Mouse (Mus musculus) cerebellum, adult 2 months (tissue): ENCODE results near the gene Jph4. TPM values are rescaled to one million over a fixed set of nuclear protein-coding genes. Genes with fewer than 3 reads are reported as not detected.

Experiments used
- DNase-seq, 2 experiments: peaks; one replicate each; pipeline ENCODE4 v3.0.0; 2021
- H3K27ac ChIP-seq: fragments of 200-500 bp; 2 replicates; pipeline ENCODE4 v1.5.1; 2012; ENCODE audit warnings: low read length, control low read depth, inconsistent platforms; ENCODE audit not compliant: insufficient read depth
- H3K27me3 ChIP-seq: fragments of 200-500 bp; 2 replicates; pipeline ENCODE4 v1.6.1; 2012; ENCODE audit warnings: inconsistent platforms, mild to moderate bottlenecking, low read length, moderate library complexity; ENCODE audit not compliant: control insufficient read depth, insufficient read depth
- H3K4me1 ChIP-seq: fragments of 200-500 bp; 2 replicates; pipeline ENCODE4 v1.6.1; 2011; ENCODE audit warnings: low read length; ENCODE audit not compliant: control insufficient read depth, insufficient read depth
- H3K4me3 ChIP-seq: fragments of 200-500 bp; replicated peaks from 2 replicates; pipeline ENCODE3; 2011; ENCODE audit warnings: mild to moderate bottlenecking, low read depth, low read length, control low read depth; ENCODE audit not compliant: insufficient read depth
- CTCF ChIP-seq: fragments of 200-500 bp; IDR thresholded peaks from 2 replicates; pipeline ENCODE4 v1.5.1; 2011; ENCODE audit warnings: low read depth, mild to moderate bottlenecking, control low read depth, low read length, moderate library complexity, borderline replicate concordance; ENCODE audit not compliant: insufficient read depth
- POLR2A ChIP-seq: fragments of 200-500 bp; IDR thresholded peaks from 2 replicates; pipeline ENCODE4 v1.6.1; 2011; ENCODE audit warnings: low read length, control low read depth, borderline replicate concordance; ENCODE audit not compliant: insufficient read depth
- WGBS: fragments of 180-500 bp; shearing (Covaris S2); methylation state at CpG from one replicate; pipeline ENCODE4 v1.1.7; 2018; 5-methylcytosine and 5-hydroxymethylcytosine counted together
- polyA plus RNA-seq: library from polyadenylated mRNA; depleted of rRNA; stranded (reverse); fragments of >200 nt; gene quantifications from 2 replicates; pipeline ENCODE4 v1.2.3, GENCODE M21; 2012

Gene Jph4
- polyA plus RNA-seq, 1 experiment = 204 TPM

GRCm38 (mm10) chr14:55077481-55078365, 39.0 kb downstream of the Jph4 start:
- H3K27me3 ChIP-seq = no peaks in the 10 kb centered on the region
- peaks cover 42% of the 10 kb centered on the region for H3K4me1 ChIP-seq
- peak overlapping the region; percentile 39 for H3K27ac ChIP-seq
- no peak for TF ChIP-seq CTCF
- TF ChIP-seq POLR2A = no peak
- no peak for DNase-seq
- no peak overlapping the region for H3K4me3 ChIP-seq
- WGBS = 46% methylated on average over 15 of the region's 15 CpGs

- H3K27me3 ChIP-seq = no peaks in the 10 kb centered on the region
- TF ChIP-seq POLR2A (no peak), CTCF (no peak)
- H3K4me3 ChIP-seq = no peak overlapping the region
- H3K27ac ChIP-seq = no peak overlapping the region
- WGBS = 49% methylated on average over 3 of the region's 3 CpGs
- DNase-seq = no peak
- H3K4me1 ChIP-seq = peaks cover 49% of the 10 kb centered on the region
Measured at GRCm38 (mm10) chr14:55076956-55077355, 39.8 kb downstream of the Jph4 start.

GRCm38 (mm10) chr14:55076224-55076623, 40.5 kb downstream of the Jph4 start:
- no peak for TF ChIP-seq POLR2A
- TF ChIP-seq CTCF = no peak
- H3K27ac ChIP-seq = no peak overlapping the region; the same call in 1 of the 2 replicates
- WGBS = 8% methylated on average over 6 of the region's 6 CpGs

GRCm38 (mm10) chr14:55074416-55074815, 42.3 kb downstream of the Jph4 start:
- TF ChIP-seq POLR2A = no peak
- TF ChIP-seq CTCF = no peak
- no peak for DNase-seq
- 0 out of 2 replicates have a peak overlapping the region, but pooled peaks have one; percentile 17 for H3K27ac ChIP-seq
- H3K4me1 ChIP-seq = peaks cover 55% of the 10 kb centered on the region
- 27% methylated on average over 12 of the region's 12 CpGs for WGBS
- H3K27me3 ChIP-seq = no peaks in the 10 kb centered on the region
- no peak overlapping the region for H3K4me3 ChIP-seq

More at GRCm38 (mm10) chr14:55076224-55076623, 40.5 kb downstream of the Jph4 start:
- Histone ChIP-seq H3K4me1 (peaks cover 55% of the 10 kb centered on the region), H3K27me3 (no peaks in the 10 kb centered on the region), H3K4me3 (no peak overlapping the region)
- DNase-seq = peak; percentile 63 to 64

- Histone ChIP-seq H3K4me1 (peaks cover 63% of the 10 kb centered on the region), H3K4me3 (no peak overlapping the region), H3K27ac (0 out of 2 replicates have a peak overlapping the region, but pooled peaks have one; percentile 35), H3K27me3 (no peaks in the 10 kb centered on the region)
- 39% methylated on average over 19 of the region's 19 CpGs for WGBS
- no peak for DNase-seq
- TF ChIP-seq POLR2A (no peak), CTCF (no peak)
Measured at GRCm38 (mm10) chr14:55071756-55072155, 45.0 kb downstream of the Jph4 start.

GRCm38 (mm10) chr14:55066042-55066441, 50.7 kb downstream of the Jph4 start:
- Histone ChIP-seq H3K4me1 (peaks cover 65% of the 10 kb centered on the region), H3K27me3 (no peaks in the 10 kb centered on the region), H3K27ac (peak overlapping the region; percentile 95; the same call in 1 of the 2 replicates), H3K4me3 (no peak overlapping the region)
- WGBS = 37% methylated on average over 8 of the region's 8 CpGs
- no peak for TF ChIP-seq CTCF
- TF ChIP-seq POLR2A = no peak
- DNase-seq = peak; percentile 33 to 44

GRCm38 (mm10) chr14:55065391-55065790, 51.3 kb downstream of the Jph4 start:
- TF ChIP-seq CTCF = no peak
- no peak for TF ChIP-seq POLR2A
- peak in 1 of 2 experiments; percentile 63 for DNase-seq
- peak overlapping the region; percentile 56 for H3K4me3 ChIP-seq
- H3K27ac ChIP-seq = peak overlapping the region; percentile 95
- no peaks in the 10 kb centered on the region for H3K27me3 ChIP-seq
- WGBS = 41% methylated on average over 13 of the region's 13 CpGs
- peaks cover 64% of the 10 kb centered on the region for H3K4me1 ChIP-seq
